Mouse (Mus musculus): ENCODE data around the gene Trim2.

Gene Trim2

GRCm38 (mm10) chr3:84319504-84319903 lies 12.8 kb upstream of the Trim2 start:
- peak in 1 of 2 experiments; percentile 48 for DNase-seq

- no peak for DNase-seq
Observed at GRCm38 (mm10) chr3:84318865-84319264, 12.2 kb upstream of the Trim2 start.

- DNase-seq: peak; percentile 59 to 66
Observed at GRCm38 (mm10) chr3:84314651-84315191, 8.0 kb upstream of the Trim2 start.

GRCm38 (mm10) chr3:84313801-84314541 lies 7.3 kb upstream of the Trim2 start:
- DNase-seq: no peak

GRCm38 (mm10) chr3:84313003-84313800 lies 6.5 kb upstream of the Trim2 start:
- peak; percentile 72 to 75 for DNase-seq

GRCm38 (mm10) chr3:84312326-84312725 lies 5.6 kb upstream of the Trim2 start:
- no peak for DNase-seq

- DNase-seq: no peak
Observed at GRCm38 (mm10) chr3:84307516-84307915, 839 bp upstream of the Trim2 start.

- no peak for DNase-seq
Observed at GRCm38 (mm10) chr3:84305722-84306510, 761 bp downstream of the Trim2 start.

GRCm38 (mm10) chr3:84305010-84305692 lies 1.5 kb downstream of the Trim2 start:
- DNase-seq: peak; percentile 30 to 34

GRCm38 (mm10) chr3:84304339-84305009 lies 2.2 kb downstream of the Trim2 start:
- DNase-seq: peak in 1 of 2 experiments; percentile 43

GRCm38 (mm10) chr3:84303395-84303949 lies 3.2 kb downstream of the Trim2 start:
- no peak for DNase-seq

- DNase-seq: peak; percentile 71 to 82
Observed at GRCm38 (mm10) chr3:84302273-84302672, 4.4 kb downstream of the Trim2 start.

GRCm38 (mm10) chr3:84301674-84302073 lies 5.0 kb downstream of the Trim2 start:
- no peak for DNase-seq

- no peak for DNase-seq
Observed at GRCm38 (mm10) chr3:84298186-84298585, 8.5 kb downstream of the Trim2 start.

- no peak for DNase-seq
Observed at GRCm38 (mm10) chr3:84296676-84297075, 10.0 kb downstream of the Trim2 start.

GRCm38 (mm10) chr3:84294734-84295133 lies 11.9 kb downstream of the Trim2 start:
- peak; percentile 56 to 71 for DNase-seq

GRCm38 (mm10) chr3:84293666-84294595 lies 12.7 kb downstream of the Trim2 start:
- peak; percentile 53 to 85 for DNase-seq

GRCm38 (mm10) chr3:84292238-84292637 lies 14.4 kb downstream of the Trim2 start:
- DNase-seq: no peak

- no peak for DNase-seq
Observed at GRCm38 (mm10) chr3:84288931-84289330, 17.7 kb downstream of the Trim2 start.

GRCm38 (mm10) chr3:84287256-84287655 lies 19.4 kb downstream of the Trim2 start:
- peak; percentile 60 to 62 for DNase-seq
